Mouse (Mus musculus) hindbrain, embryonic 15.5 days (tissue): ENCODE measurements around the gene Stk38. TPM values are rescaled to one million over a fixed set of nuclear protein-coding genes. Genes with fewer than 3 reads are reported as not detected.
"Not testable (repeated sequence)": the region's sequence is repeated elsewhere in the genome, so short reads cannot be mapped to it uniquely, and the experiment has no call there.

ENCODE experiments used
- ATAC-seq: fragments of 200-750 bp; cut with Nextera tagmentation; 2 replicates; pipeline ENCODE4 v1.8.0; 2017; ENCODE audit warnings: low read depth, moderate number of reproducible peaks, moderate TSS enrichment; ENCODE audit not compliant: low FRiP score
- H3K27ac ChIP-seq: fragments of 300-500 bp; sonication (generic); replicated peaks from 2 replicates; pipeline ENCODE4 v1.5.1; 2015; ENCODE audit warnings: mild to moderate bottlenecking, inconsistent platforms
- H3K27me3 ChIP-seq: fragments of 300-500 bp; sonication (generic); 2 replicates; pipeline ENCODE4 v1.6.1; 2015; ENCODE audit warnings: control low read depth, inconsistent platforms
- H3K36me3 ChIP-seq: fragments of 300-500 bp; sonication (generic); 2 replicates; pipeline ENCODE4 v1.6.1; 2015; ENCODE audit warnings: control low read depth, inconsistent platforms
- H3K4me1 ChIP-seq: fragments of 300-500 bp; sonication (generic); replicated peaks from 2 replicates; pipeline ENCODE4 v1.6.1; 2015; ENCODE audit warnings: control low read depth, inconsistent platforms
- H3K4me2 ChIP-seq: fragments of 300-500 bp; sonication (generic); 2 replicates; pipeline ENCODE4 v1.6.1; 2015; ENCODE audit warnings: moderate library complexity, mild to moderate bottlenecking, inconsistent platforms
- H3K4me3 ChIP-seq: fragments of 300-500 bp; sonication (generic); 2 replicates; pipeline ENCODE4 v1.5.1; 2015; ENCODE audit warnings: mild to moderate bottlenecking, inconsistent platforms
- H3K9ac ChIP-seq: fragments of 300-500 bp; sonication (generic); 2 replicates; pipeline ENCODE4 v1.6.1; 2015; ENCODE audit warnings: inconsistent platforms
- H3K9me3 ChIP-seq: fragments of 300-500 bp; sonication (generic); 2 replicates; pipeline ENCODE4 v1.6.1; 2016; ENCODE audit warnings: control low read depth, inconsistent platforms
- WGBS: fragments of 180-500 bp; shearing (Covaris S2); methylation state at CpG from one replicate; pipeline ENCODE4 v1.1.7; 2015; 5-methylcytosine and 5-hydroxymethylcytosine counted together
- polyA plus RNA-seq: library from polyadenylated mRNA; unstranded; fragments of >200 nt; fragmentation: Nextera tagmentation; extraction: Ambion mirVana; gene quantifications from 2 replicates; pipeline ENCODE4 v1.2.1, GENCODE M21; 2015

The Stk38 gene
- polyA plus RNA-seq, 1 experiment from 2014 or later, result 83.0 TPM

DNA sequence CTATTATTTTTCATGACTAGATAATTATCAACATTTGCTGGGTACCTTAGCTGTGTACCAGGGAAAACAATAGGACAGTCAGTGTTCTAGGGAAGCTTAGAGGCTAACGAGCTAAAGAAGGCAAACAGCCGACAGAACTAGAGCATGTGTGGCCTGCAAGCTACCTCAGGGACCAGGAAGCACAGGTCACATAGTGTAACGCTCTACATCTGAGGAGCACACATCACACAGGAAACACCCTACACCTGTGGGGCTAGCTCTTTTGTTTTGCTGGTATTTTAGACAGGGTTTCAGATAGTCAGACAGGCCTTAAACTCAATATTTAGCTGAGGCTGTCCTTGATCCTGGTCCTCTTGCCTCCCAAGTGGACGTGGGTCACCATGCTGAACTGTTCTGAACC, 13.2 kb downstream of the Stk38 start:
- Histone ChIP-seq H3K4me1 (no peaks in the 10 kb centered on the region), H3K9me3 (no peaks in the 10 kb centered on the region), H3K9ac (no peak overlapping the region), H3K27ac (no peak overlapping the region), H3K4me3 (no peak overlapping the region), H3K27me3 (no peaks in the 10 kb centered on the region), H3K36me3 (peaks cover 61% of the 10 kb centered on the region), H3K4me2 (no peak overlapping the region)
- no peak for ATAC-seq
- 93% methylated on average over 4 of the region's 4 CpGs for WGBS

DNA sequence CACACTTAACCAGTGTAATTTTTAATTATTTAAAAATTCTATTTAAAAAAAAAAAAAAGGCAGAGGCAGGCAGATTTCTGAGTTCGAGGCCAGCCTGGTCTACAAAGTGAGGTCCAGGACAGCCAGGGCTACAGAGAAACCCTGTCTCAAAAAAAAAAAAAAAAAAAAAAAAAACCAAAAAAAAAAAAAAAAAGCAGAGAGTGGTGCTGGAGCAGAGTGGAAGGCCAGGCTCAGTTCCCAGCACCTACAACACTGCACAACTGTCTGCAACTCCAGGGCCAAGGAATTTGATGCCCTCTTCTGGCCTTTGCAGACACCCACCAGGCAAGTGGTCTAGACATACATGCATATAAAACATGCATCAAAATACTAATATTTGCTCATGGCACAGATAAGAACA, 14.8 kb downstream of the Stk38 start:
- H3K27ac ChIP-seq, H3K4me2 ChIP-seq, H3K4me1 ChIP-seq, H3K9ac ChIP-seq, H3K27me3 ChIP-seq, H3K9me3 ChIP-seq, H3K4me3 ChIP-seq, ATAC-seq: not testable (repeated sequence)
- peaks cover 59% of the 10 kb centered on the region for H3K36me3 ChIP-seq
- 100% methylated on average over 1 of the region's 1 CpGs for WGBS

DNA sequence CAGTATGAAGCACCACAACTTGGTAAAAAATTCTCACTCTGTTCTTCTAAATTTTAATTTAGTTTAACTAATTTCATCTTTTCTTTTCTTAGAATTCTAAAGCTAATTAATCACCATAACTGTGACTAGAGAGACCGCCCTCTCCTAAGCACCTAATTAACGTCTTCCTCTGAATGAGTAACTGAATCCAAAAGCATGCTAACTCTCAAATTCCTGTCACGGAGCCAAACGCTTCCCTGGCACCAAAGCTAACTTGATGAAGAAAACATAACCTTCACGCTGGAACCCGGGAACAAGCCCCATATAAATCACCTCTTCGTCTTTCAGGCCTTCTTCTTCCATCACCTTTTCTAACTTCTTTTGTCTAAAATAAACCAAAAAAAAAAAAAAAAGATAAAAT, 15.7 kb downstream of the Stk38 start:
- H3K36me3 ChIP-seq, result peaks cover 61% of the 10 kb centered on the region

DNA sequence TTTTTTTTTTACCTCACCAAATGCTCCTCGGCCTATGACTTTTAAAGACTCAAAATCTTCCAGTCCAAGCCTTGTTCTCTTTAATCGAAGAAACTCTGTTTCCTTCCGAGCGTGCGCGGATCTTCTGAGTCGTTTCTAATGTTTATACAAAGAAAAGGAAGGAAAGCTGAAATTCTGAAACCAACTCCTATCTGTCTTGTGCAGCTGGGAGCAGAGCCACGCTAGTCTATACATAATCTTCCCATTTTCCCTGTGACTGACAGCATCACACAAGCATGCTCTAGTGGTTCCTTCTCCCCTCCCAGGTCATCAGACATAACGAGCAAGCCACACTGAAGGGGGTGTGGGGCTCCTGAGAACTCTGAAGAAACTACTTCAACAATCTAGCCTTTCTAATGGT, 16.5 kb downstream of the Stk38 start:
- ATAC-seq, result no peak
- H3K4me3 ChIP-seq, result no peak overlapping the region
- no peaks in the 10 kb centered on the region for H3K9me3 ChIP-seq
- H3K4me2 ChIP-seq, result no peak overlapping the region
- 88% methylated on average over 9 of the region's 9 CpGs for WGBS
- no peaks in the 10 kb centered on the region for H3K27me3 ChIP-seq
- no peak overlapping the region for H3K27ac ChIP-seq
- H3K9ac ChIP-seq, result no peak overlapping the region
- H3K36me3 ChIP-seq, result peaks cover 63% of the 10 kb centered on the region
- H3K4me1 ChIP-seq, result no peaks in the 10 kb centered on the region

More for the DNA sequence above, 15.7 kb downstream of the Stk38 start:
- Histone ChIP-seq H3K27ac (no peak overlapping the region), H3K4me3 (no peak overlapping the region), H3K9me3 (no peaks in the 10 kb centered on the region), H3K27me3 (no peaks in the 10 kb centered on the region), H3K4me1 (no peaks in the 10 kb centered on the region), H3K4me2 (no peak overlapping the region), H3K9ac (no peak overlapping the region)
- WGBS, result 48% methylated on average over 7 of the region's 7 CpGs
- ATAC-seq, result no peak

DNA sequence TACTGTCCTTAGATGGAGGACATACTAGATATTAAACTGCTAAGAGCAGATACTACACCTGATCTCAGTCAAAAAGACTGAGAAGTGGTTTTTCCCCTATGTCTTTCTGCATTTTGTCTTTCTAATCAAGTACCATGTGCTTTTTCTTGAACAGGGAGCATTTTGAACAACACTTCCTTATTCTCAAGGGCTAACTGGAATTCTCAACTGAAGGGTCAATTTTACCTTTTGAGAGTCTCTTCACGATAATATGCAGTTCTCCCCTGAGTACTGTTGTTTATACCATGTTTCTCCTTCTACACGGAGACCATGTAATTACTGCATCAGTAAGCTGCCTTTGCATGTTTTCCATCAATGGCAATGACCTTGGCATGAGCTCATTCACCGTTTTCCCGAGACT, 17.7 kb downstream of the Stk38 start:
- H3K27me3 ChIP-seq, result no peaks in the 10 kb centered on the region
- no peak overlapping the region for H3K4me3 ChIP-seq
- H3K27ac ChIP-seq, result no peak overlapping the region
- H3K9me3 ChIP-seq, result no peaks in the 10 kb centered on the region
- ATAC-seq, result no peak
- H3K9ac ChIP-seq, result no peak overlapping the region
- H3K4me2 ChIP-seq, result no peak overlapping the region
- WGBS, result 71% methylated on average over 4 of the region's 4 CpGs
- no peaks in the 10 kb centered on the region for H3K4me1 ChIP-seq
- peaks cover 69% of the 10 kb centered on the region for H3K36me3 ChIP-seq

- no peaks in the 10 kb centered on the region for H3K27me3 ChIP-seq
- ATAC-seq, result no peak
- 82% methylated on average over 3 of the region's 3 CpGs for WGBS
- H3K4me3 ChIP-seq, result no peak overlapping the region
- H3K4me1 ChIP-seq, result no peaks in the 10 kb centered on the region
- peaks cover 69% of the 10 kb centered on the region for H3K36me3 ChIP-seq
- no peaks in the 10 kb centered on the region for H3K9me3 ChIP-seq
- no peak overlapping the region for H3K27ac ChIP-seq
- H3K9ac ChIP-seq, result no peak overlapping the region
- no peak overlapping the region for H3K4me2 ChIP-seq
Measured at GRCm38 (mm10) chr17:28988996-28989395, 18.8 kb downstream of the Stk38 start.

DNA sequence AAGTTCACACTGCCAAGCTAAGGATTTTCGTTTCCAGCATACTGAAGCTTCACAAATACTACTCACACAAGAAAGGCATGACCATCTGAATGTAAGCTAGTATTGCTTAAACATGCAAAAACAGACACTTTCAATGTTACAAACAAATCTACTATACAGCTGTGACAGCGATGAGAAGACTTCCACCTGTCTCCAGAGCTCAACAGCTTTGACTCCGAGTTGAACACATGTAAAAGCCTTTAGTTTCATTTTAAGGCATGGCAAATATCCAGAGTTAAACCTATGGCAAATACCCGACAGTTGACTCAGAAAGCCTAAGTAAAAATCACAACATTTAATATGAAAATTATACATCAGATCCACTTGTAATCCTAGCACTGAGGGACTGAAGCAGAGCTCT, 19.5 kb downstream of the Stk38 start:
- no peak for ATAC-seq
- H3K9me3 ChIP-seq, result no peaks in the 10 kb centered on the region
- H3K36me3 ChIP-seq, result peaks cover 75% of the 10 kb centered on the region
- H3K27me3 ChIP-seq, result no peaks in the 10 kb centered on the region
- H3K4me3 ChIP-seq, result no peak overlapping the region
- no peaks in the 10 kb centered on the region for H3K4me1 ChIP-seq
- no peak overlapping the region for H3K4me2 ChIP-seq
- WGBS, result 92% methylated on average over 4 of the region's 4 CpGs
- no peak overlapping the region for H3K27ac ChIP-seq
- no peak overlapping the region for H3K9ac ChIP-seq

DNA sequence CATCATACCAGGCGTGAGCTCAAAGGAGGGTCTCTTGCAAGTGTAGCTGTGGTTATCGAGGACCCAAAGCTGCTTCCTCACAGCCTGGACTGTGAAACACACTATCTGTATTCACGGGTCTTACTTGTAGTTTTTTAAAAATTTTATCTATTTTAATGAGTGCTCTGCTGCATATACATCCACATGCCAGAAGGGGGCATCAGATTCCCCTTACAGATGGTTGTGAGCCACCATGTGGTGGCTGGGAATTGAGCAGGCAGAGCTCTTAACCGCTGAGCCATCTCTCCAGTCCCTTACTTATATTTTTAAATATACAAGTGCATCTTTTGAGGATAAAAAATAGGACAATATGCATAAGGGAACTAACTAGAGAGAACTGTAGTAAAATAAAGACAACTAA, 20.1 kb downstream of the Stk38 start:
- no peaks in the 10 kb centered on the region for H3K4me1 ChIP-seq
- no peak overlapping the region for H3K9ac ChIP-seq
- no peaks in the 10 kb centered on the region for H3K9me3 ChIP-seq
- H3K27ac ChIP-seq, result no peak overlapping the region
- 68% methylated on average over 4 of the region's 4 CpGs for WGBS
- no peak overlapping the region for H3K4me2 ChIP-seq
- peaks cover 80% of the 10 kb centered on the region for H3K36me3 ChIP-seq
- no peak overlapping the region for H3K4me3 ChIP-seq
- H3K27me3 ChIP-seq, result no peaks in the 10 kb centered on the region
- no peak for ATAC-seq

GRCm38 (mm10) chr17:28986833-28987232, 21.0 kb downstream of the Stk38 start:
- Histone ChIP-seq H3K4me2 (no peak overlapping the region), H3K4me3 (no peak overlapping the region), H3K36me3 (peaks cover 85% of the 10 kb centered on the region), H3K27me3 (no peaks in the 10 kb centered on the region), H3K9ac (no peak overlapping the region), H3K9me3 (no peaks in the 10 kb centered on the region), H3K27ac (no peak overlapping the region), H3K4me1 (no peaks in the 10 kb centered on the region)
- ATAC-seq, result no peak

- Histone ChIP-seq H3K4me1 (no peaks in the 10 kb centered on the region), H3K9me3 (no peaks in the 10 kb centered on the region), H3K4me2 (no peak overlapping the region), H3K4me3 (no peak overlapping the region), H3K27me3 (no peaks in the 10 kb centered on the region), H3K9ac (no peak overlapping the region), H3K27ac (no peak overlapping the region), H3K36me3 (peaks cover 77% of the 10 kb centered on the region)
- WGBS, result 85% methylated on average over 1 of the region's 1 CpGs
- no peak for ATAC-seq
Measured at GRCm38 (mm10) chr17:28984724-28985420, 22.9 kb downstream of the Stk38 start.

- H3K27me3 ChIP-seq, result no peaks in the 10 kb centered on the region
- no peak overlapping the region for H3K27ac ChIP-seq
- ATAC-seq, result no peak
- no peak overlapping the region for H3K4me2 ChIP-seq
- no peaks in the 10 kb centered on the region for H3K9me3 ChIP-seq
- no peak overlapping the region for H3K4me3 ChIP-seq
- H3K4me1 ChIP-seq, result no peaks in the 10 kb centered on the region
- H3K9ac ChIP-seq, result no peak overlapping the region
- WGBS, result 67% methylated on average over 4 of the region's 4 CpGs
- H3K36me3 ChIP-seq, result peaks cover 77% of the 10 kb centered on the region
Measured at GRCm38 (mm10) chr17:28982591-28982990, 25.2 kb downstream of the Stk38 start.

- no peak overlapping the region for H3K4me2 ChIP-seq
- peaks cover 72% of the 10 kb centered on the region for H3K36me3 ChIP-seq
- H3K9me3 ChIP-seq, result no peaks in the 10 kb centered on the region
- no peak for ATAC-seq
- no peak overlapping the region for H3K9ac ChIP-seq
- no peaks in the 10 kb centered on the region for H3K27me3 ChIP-seq
- 75% methylated on average over 4 of the region's 4 CpGs for WGBS
- H3K4me1 ChIP-seq, result no peaks in the 10 kb centered on the region
- H3K27ac ChIP-seq, result no peak overlapping the region
- no peak overlapping the region for H3K4me3 ChIP-seq
Measured at GRCm38 (mm10) chr17:28981081-28981480, 26.7 kb downstream of the Stk38 start.

DNA sequence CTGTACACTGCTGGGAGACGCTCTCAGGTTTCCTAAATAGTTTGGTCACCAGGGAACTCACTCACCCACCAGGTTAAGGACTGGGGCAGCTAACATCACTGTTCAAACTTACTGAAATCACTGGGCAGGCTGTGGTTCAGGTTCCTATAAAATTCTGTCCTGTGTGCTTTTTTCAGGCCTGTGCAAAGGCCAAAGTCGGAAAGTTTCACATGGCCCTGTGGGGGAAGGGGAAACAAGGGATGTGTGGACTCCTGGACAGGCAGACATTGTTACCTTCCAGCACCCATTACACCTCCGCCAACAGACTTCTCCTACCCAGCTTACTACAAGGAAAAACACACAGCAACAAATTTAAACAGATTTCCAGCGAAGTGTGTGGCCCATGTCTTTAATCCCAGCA, 28.7 kb downstream of the Stk38 start:
- Histone ChIP-seq H3K9ac (no peak overlapping the region), H3K4me2 (no peak overlapping the region), H3K36me3 (peaks cover 74% of the 10 kb centered on the region), H3K27me3 (no peaks in the 10 kb centered on the region), H3K27ac (no peak overlapping the region), H3K4me3 (no peak overlapping the region), H3K9me3 (no peaks in the 10 kb centered on the region), H3K4me1 (no peaks in the 10 kb centered on the region)
- ATAC-seq, result no peak
- WGBS, result 96% methylated on average over 4 of the region's 4 CpGs
